Mouse (Mus musculus) C2C12 (cell line): ENCODE data around the gene Paqr3. TPM values are rescaled to one million over a fixed set of nuclear protein-coding genes. Genes with fewer than 3 reads are reported as not detected.

Source experiments
- H3K27me3 ChIP-seq: one replicate; pipeline ENCODE4 v1.6.1; 2011; ENCODE audit not compliant: control insufficient read depth, insufficient read depth, insufficient read length
- H3K36me3 ChIP-seq: one replicate; pipeline ENCODE4 v1.6.1; 2011; ENCODE audit not compliant: control insufficient read depth, insufficient read depth
- H3K4me3 ChIP-seq: one replicate; pipeline ENCODE4 v1.5.1; 2011; ENCODE audit warnings: mild to moderate bottlenecking, control low read depth; ENCODE audit not compliant: poor library complexity, insufficient read depth, severe bottlenecking
- H3K79me2 ChIP-seq: one replicate; pipeline ENCODE4 v1.6.1; 2011; ENCODE audit not compliant: control insufficient read depth, insufficient read depth
- H3K79me3 ChIP-seq: one replicate; pipeline ENCODE4 v1.6.1; 2011; ENCODE audit warnings: low read depth, control low read depth
- H3ac ChIP-seq: one replicate; pipeline ENCODE3; 2011; ENCODE audit warnings: low read depth; ENCODE audit not compliant: control insufficient read depth, insufficient read length
- CEBPB ChIP-seq: IDR thresholded peaks from one replicate; pipeline ENCODE4 v1.6.1; 2011; ENCODE audit warnings: low read depth, mild to moderate bottlenecking, control low read depth, moderate library complexity
- CTCF ChIP-seq: IDR thresholded peaks from one replicate; pipeline ENCODE4 v1.5.1; 2011; ENCODE audit not compliant: control insufficient read depth, insufficient read depth, insufficient read length
- FOSL1 ChIP-seq: IDR thresholded peaks from one replicate; pipeline ENCODE4 v1.8.0; 2011; ENCODE audit warnings: mild to moderate bottlenecking, low read length; ENCODE audit not compliant: poor library complexity, insufficient read depth, severe bottlenecking
- MAX ChIP-seq: IDR thresholded peaks from one replicate; pipeline ENCODE4 v1.6.1; 2011; ENCODE audit warnings: mild to moderate bottlenecking, control low read depth
- MYOD1 ChIP-seq: IDR thresholded peaks from one replicate; pipeline ENCODE4 v1.6.1; 2011; ENCODE audit warnings: low read depth; ENCODE audit not compliant: control insufficient read depth, insufficient read length
- MYOG ChIP-seq: IDR thresholded peaks from one replicate; pipeline ENCODE4 v1.6.1; 2011; ENCODE audit not compliant: control insufficient read depth, insufficient read length; ENCODE audit errors: extremely low read depth
- USF1 ChIP-seq: IDR thresholded peaks from one replicate; pipeline ENCODE4 v1.6.1; 2011; ENCODE audit warnings: low read depth, mild to moderate bottlenecking, control low read depth, moderate library complexity
- polyA plus RNA-seq: library from polyadenylated mRNA; unstranded; fragments of >200 nt; fragmentation: generic; extraction: Trizol; gene quantifications from one replicate; pipeline ENCODE4 v1.2.1, GENCODE M21; 2012; ENCODE audit warnings: missing spikeins

Gene Paqr3
- polyA plus RNA-seq, 1 experiment: 3.6 TPM

- H3K79me2 ChIP-seq: no peaks in the 10 kb centered on the region
- no peak overlapping the region for H3ac ChIP-seq
- H3K27me3 ChIP-seq: no peaks in the 10 kb centered on the region
- TF ChIP-seq MYOG: no peak
- no peak for TF ChIP-seq FOSL1
- TF ChIP-seq CTCF: no peak
- no peak for TF ChIP-seq CEBPB
- H3K79me3 ChIP-seq: no peaks in the 10 kb centered on the region
- H3K4me3 ChIP-seq: no peak overlapping the region
- H3K36me3 ChIP-seq: peaks cover 14% of the 10 kb centered on the region
Observed at GRCm38 (mm10) chr5:97056359-97056758, 55.0 kb downstream of the Paqr3 start.

GRCm38 (mm10) chr5:97055511-97056068 is 55.8 kb downstream of the Paqr3 start:
- no peak for TF ChIP-seq CTCF
- no peak for TF ChIP-seq MYOD1
- TF ChIP-seq CEBPB: no peak
- no peak for TF ChIP-seq MAX
- TF ChIP-seq FOSL1: no peak
- no peak for TF ChIP-seq USF1
- TF ChIP-seq MYOG: no peak
- Histone ChIP-seq H3ac (no peak overlapping the region), H3K79me3 (no peaks in the 10 kb centered on the region)

GRCm38 (mm10) chr5:97054801-97055200 is 56.6 kb downstream of the Paqr3 start:
- H3K79me2 ChIP-seq: no peaks in the 10 kb centered on the region
- no peaks in the 10 kb centered on the region for H3K27me3 ChIP-seq

More at GRCm38 (mm10) chr5:97055511-97056068, 55.8 kb downstream of the Paqr3 start:
- Histone ChIP-seq H3K79me2 (no peaks in the 10 kb centered on the region), H3K27me3 (no peaks in the 10 kb centered on the region), H3K4me3 (no peak overlapping the region), H3K36me3 (peaks cover 19% of the 10 kb centered on the region)

GRCm38 (mm10) chr5:97054166-97054565 is 57.2 kb downstream of the Paqr3 start:
- H3K27me3 ChIP-seq: no peaks in the 10 kb centered on the region
- H3K79me3 ChIP-seq: no peaks in the 10 kb centered on the region
- no peak overlapping the region for H3K4me3 ChIP-seq
- no peak overlapping the region for H3ac ChIP-seq
- no peaks in the 10 kb centered on the region for H3K79me2 ChIP-seq
- TF ChIP-seq USF1 (no peak), MYOG (no peak), MYOD1 (no peak), FOSL1 (no peak), CEBPB (no peak), CTCF (no peak), MAX (no peak)
- peaks cover 19% of the 10 kb centered on the region for H3K36me3 ChIP-seq

More at GRCm38 (mm10) chr5:97054801-97055200, 56.6 kb downstream of the Paqr3 start:
- no peak overlapping the region for H3ac ChIP-seq
- no peak for TF ChIP-seq MYOG
- TF ChIP-seq MYOD1: no peak
- TF ChIP-seq CTCF: no peak
- no peak for TF ChIP-seq MAX
- no peaks in the 10 kb centered on the region for H3K79me3 ChIP-seq
- H3K36me3 ChIP-seq: peaks cover 19% of the 10 kb centered on the region
- H3K4me3 ChIP-seq: no peak overlapping the region

GRCm38 (mm10) chr5:97048905-97049304 is 62.5 kb downstream of the Paqr3 start:
- no peak overlapping the region for H3ac ChIP-seq
- TF ChIP-seq MYOG (no peak), FOSL1 (no peak), USF1 (no peak), MYOD1 (no peak), CEBPB (no peak), MAX (no peak), CTCF (no peak)
- no peaks in the 10 kb centered on the region for H3K79me3 ChIP-seq
- no peaks in the 10 kb centered on the region for H3K27me3 ChIP-seq
- no peaks in the 10 kb centered on the region for H3K79me2 ChIP-seq
- H3K36me3 ChIP-seq: peaks cover 8% of the 10 kb centered on the region
- H3K4me3 ChIP-seq: no peak overlapping the region

GRCm38 (mm10) chr5:97046680-97047079 is 64.7 kb downstream of the Paqr3 start:
- Histone ChIP-seq H3ac (no peak overlapping the region), H3K27me3 (no peaks in the 10 kb centered on the region), H3K36me3 (peaks cover 5% of the 10 kb centered on the region), H3K4me3 (no peak overlapping the region), H3K79me2 (no peaks in the 10 kb centered on the region), H3K79me3 (no peaks in the 10 kb centered on the region)
- TF ChIP-seq MAX (no peak), MYOG (no peak), USF1 (no peak), MYOD1 (no peak), FOSL1 (no peak), CTCF (no peak), CEBPB (no peak)
